Mouse (Mus musculus): ENCODE data around the gene Tshz2. TPM values are rescaled to one million over a fixed set of nuclear protein-coding genes. Genes with fewer than 3 reads are reported as not detected.

Tshz2 gene
- total RNA-seq, 2 experiments from 2014 or later, result 13.9 to 15.0 TPM

GRCm38 (mm10) chr2:170017926-170018325, 385.1 kb downstream of the Tshz2 start:
- DNase-seq, result no peak

- no peak for DNase-seq
These were observed 390.1 kb downstream of the Tshz2 start for GRCm38 (mm10) chr2:170022953-170023352.

GRCm38 (mm10) chr2:170023741-170024140, 390.9 kb downstream of the Tshz2 start:
- DNase-seq, result no peak

GRCm38 (mm10) chr2:170024939-170025338, 392.1 kb downstream of the Tshz2 start:
- DNase-seq, result no peak

- no peak for DNase-seq
These were observed 393.1 kb downstream of the Tshz2 start for GRCm38 (mm10) chr2:170025896-170026295.

GRCm38 (mm10) chr2:170027837-170028236, 395.0 kb downstream of the Tshz2 start:
- DNase-seq, result no peak

- DNase-seq, result no peak
These were observed 395.9 kb downstream of the Tshz2 start for GRCm38 (mm10) chr2:170028488-170029303.

GRCm38 (mm10) chr2:170029304-170029856, 396.6 kb downstream of the Tshz2 start:
- DNase-seq, result no peak

GRCm38 (mm10) chr2:170031226-170031625, 398.4 kb downstream of the Tshz2 start:
- DNase-seq, result no peak

- no peak for DNase-seq
These were observed 399.1 kb downstream of the Tshz2 start for GRCm38 (mm10) chr2:170031872-170032271.

- DNase-seq, result no peak
These were observed 400.4 kb downstream of the Tshz2 start for GRCm38 (mm10) chr2:170033219-170033618.

GRCm38 (mm10) chr2:170034794-170035193, 402.0 kb downstream of the Tshz2 start:
- DNase-seq, result no peak

GRCm38 (mm10) chr2:170036791-170037241, 404.0 kb downstream of the Tshz2 start:
- DNase-seq, result no peak

GRCm38 (mm10) chr2:170037346-170037745, 404.5 kb downstream of the Tshz2 start:
- DNase-seq, result no peak

GRCm38 (mm10) chr2:170039772-170040171, 407.0 kb downstream of the Tshz2 start:
- DNase-seq, result no peak

GRCm38 (mm10) chr2:170041101-170041500, 408.3 kb downstream of the Tshz2 start:
- DNase-seq, result peak; percentile 50

- DNase-seq, result no peak
These were observed 409.8 kb downstream of the Tshz2 start for GRCm38 (mm10) chr2:170042471-170043213.

GRCm38 (mm10) chr2:170043290-170043689, 410.5 kb downstream of the Tshz2 start:
- no peak for DNase-seq

- no peak for DNase-seq
These were observed 413.1 kb downstream of the Tshz2 start for GRCm38 (mm10) chr2:170045896-170046295.

- DNase-seq, result no peak
These were observed 413.7 kb downstream of the Tshz2 start for GRCm38 (mm10) chr2:170046371-170047145.

- DNase-seq, result no peak
These were observed 416.0 kb downstream of the Tshz2 start for GRCm38 (mm10) chr2:170048831-170049230.

GRCm38 (mm10) chr2:170050651-170051050, 417.8 kb downstream of the Tshz2 start:
- no peak for DNase-seq

Data from heart, postnatal 4 days (tissue).